Mouse (Mus musculus) adrenal gland, postnatal 36 days (tissue): ENCODE measurements around the gene C1ra. TPM values are rescaled to one million over a fixed set of nuclear protein-coding genes. Genes with fewer than 3 reads are reported as not detected.
"Not testable (repeated sequence)": the region's sequence is repeated elsewhere in the genome, so short reads cannot be mapped to it uniquely, and the experiment has no call there.

Experiments used
- DNase-seq, 2 experiments: peaks; one replicate each; pipeline ENCODE4 v3.0.0; 2021; ENCODE audit warnings: mixed read lengths in 1 of 2
- total RNA-seq, 2 experiments: library from RNA; stranded (reverse); gene quantifications; 2 replicates each; pipeline ENCODE4 v1.2.3; 2021

Gene C1ra
- total RNA-seq, 2 experiments from 2014 or later, result 38.7 to 52.4 TPM

- DNase-seq, result peak; percentile 30 to 48
These were observed 32.3 kb downstream of the C1ra start for GRCm38 (mm10) chr6:124544466-124544865.

- DNase-seq, result no peak
These were observed 33.2 kb downstream of the C1ra start for GRCm38 (mm10) chr6:124545425-124545824.

- not testable (repeated sequence) for DNase-seq
These were observed 35.8 kb downstream of the C1ra start for GRCm38 (mm10) chr6:124547979-124548378.

GRCm38 (mm10) chr6:124549023-124549550 is 36.9 kb downstream of the C1ra start:
- no peak for DNase-seq

- DNase-seq, result no peak
These were observed 40.6 kb downstream of the C1ra start for GRCm38 (mm10) chr6:124552766-124553165.

GRCm38 (mm10) chr6:124555956-124556355 is 43.8 kb downstream of the C1ra start:
- not testable (repeated sequence) for DNase-seq

- not testable (repeated sequence) for DNase-seq
These were observed 49.0 kb downstream of the C1ra start for GRCm38 (mm10) chr6:124561156-124561555.

GRCm38 (mm10) chr6:124561611-124562010 is 49.4 kb downstream of the C1ra start:
- peak in 1 of 2 experiments; percentile 29 for DNase-seq

- peak; percentile 71 for DNase-seq
These were observed 57.8 kb downstream of the C1ra start, which contains the start of gene C1rb for GRCm38 (mm10) chr6:124570026-124570425. TSS of gene C1rb (plus strand) at chr6:124570294.

Other genes starting within 250 kb of the C1ra start
- gene Cd163, start 207.7 kb upstream of the C1ra start, total RNA-seq, result 10 to 100 TPM in 1 of 2 experiments, 1 to 10 TPM in 1; 4.7 to 15.5 TPM
- gene Pex5, start 97.3 kb upstream of the C1ra start, total RNA-seq, result 10 to 100 TPM; 89.5 to 96.9 TPM
- 10 to 100 TPM; 54.9 to 78.2 TPM for gene Clstn3, start 47.6 kb upstream of the C1ra start, total RNA-seq
- gene C1rl, start 19.3 kb upstream of the C1ra start, total RNA-seq, result 10 to 100 TPM; 11.8 to 15.5 TPM
- gene C1s1, start 30.0 kb downstream of the C1ra start, total RNA-seq, result 10 to 100 TPM; 46.2 to 61.5 TPM
- 1 to 10 TPM; 5.8 to 7.8 TPM for gene C1rb, start 57.9 kb downstream of the C1ra start, total RNA-seq
- gene C1s2, start 123.7 kb downstream of the C1ra start, total RNA-seq, result 1 to 10 TPM; 2.4 to 2.6 TPM
- 100 to 1,000 TPM in 1 of 2 experiments, 10 to 100 TPM in 1; 77.0 to 113 TPM for gene Lpcat3, start 150.6 kb downstream of the C1ra start, total RNA-seq
- gene Emg1, start 199.8 kb downstream of the C1ra start, total RNA-seq, result 10 to 100 TPM; 87.2 to 88.2 TPM
- 100 to 1,000 TPM; 308 to 325 TPM for gene Phb2, start 199.9 kb downstream of the C1ra start, total RNA-seq
- 1 to 10 TPM; 5.5 to 9.6 TPM for gene Ptpn6, start 226.3 kb downstream of the C1ra start, total RNA-seq
- gene Grcc10, start 229.0 kb downstream of the C1ra start, total RNA-seq, result 100 to 1,000 TPM; 331 to 397 TPM
- under 1 TPM in 1 of 2 experiments, not detected in 1; 0.56 TPM for gene Gm45234, start 243.6 kb downstream of the C1ra start, total RNA-seq
- gene Atn1, start 244.1 kb downstream of the C1ra start, total RNA-seq, result 10 to 100 TPM; 77.4 to 78.1 TPM